Mouse (Mus musculus) cerebellum, postnatal 14 days (tissue): ENCODE results near the gene Tsfm.

Experiments
- DNase-seq, 2 experiments: peaks; one replicate each; pipeline ENCODE4 v3.0.0; 2021; ENCODE audit warnings: mixed read lengths in 2 of 2

The Tsfm gene

DNA sequence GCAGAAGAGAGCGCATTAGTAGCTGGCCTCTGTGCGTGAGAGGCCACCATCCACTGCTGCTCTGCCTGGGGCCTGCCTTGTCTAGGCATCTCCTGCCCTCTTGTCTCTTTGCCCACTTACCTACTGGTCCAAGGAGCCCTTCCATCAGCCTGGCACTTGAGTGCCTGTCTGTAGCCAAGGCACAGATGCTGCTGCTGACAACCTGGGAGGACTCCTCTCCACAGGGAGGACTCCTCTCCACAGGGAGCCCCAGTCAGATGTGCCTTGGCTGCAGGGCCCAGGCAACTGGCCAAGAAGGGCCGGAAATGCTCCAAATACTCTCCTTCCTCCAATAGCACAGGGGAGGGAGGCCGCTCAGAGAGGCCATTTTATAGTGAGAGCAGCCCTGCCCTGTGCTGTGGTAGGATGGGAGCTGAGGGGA is 44.1 kb downstream of the Tsfm start:
- DNase-seq = peak; percentile 96 to 97

DNA sequence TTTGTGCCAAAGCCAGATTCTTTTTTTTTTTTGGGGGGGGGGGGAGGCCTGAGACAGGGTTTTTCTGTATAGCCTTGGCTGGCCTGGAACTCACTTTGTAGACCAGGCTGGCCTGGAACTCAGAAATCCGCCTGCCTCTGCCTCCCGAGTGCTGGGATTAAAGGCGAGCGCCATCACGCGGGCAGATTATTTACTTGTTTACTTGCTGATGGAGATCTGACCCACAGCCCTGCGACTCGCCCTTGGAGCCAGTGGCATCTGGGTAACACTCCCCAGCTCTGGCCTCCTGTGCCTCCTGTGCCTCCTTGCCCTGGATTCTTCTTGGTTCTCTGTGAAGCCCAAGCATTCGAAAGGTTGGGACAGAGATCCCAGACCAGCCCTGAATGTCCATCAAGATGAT is 45.1 kb downstream of the Tsfm start:
- DNase-seq = no peak

DNA sequence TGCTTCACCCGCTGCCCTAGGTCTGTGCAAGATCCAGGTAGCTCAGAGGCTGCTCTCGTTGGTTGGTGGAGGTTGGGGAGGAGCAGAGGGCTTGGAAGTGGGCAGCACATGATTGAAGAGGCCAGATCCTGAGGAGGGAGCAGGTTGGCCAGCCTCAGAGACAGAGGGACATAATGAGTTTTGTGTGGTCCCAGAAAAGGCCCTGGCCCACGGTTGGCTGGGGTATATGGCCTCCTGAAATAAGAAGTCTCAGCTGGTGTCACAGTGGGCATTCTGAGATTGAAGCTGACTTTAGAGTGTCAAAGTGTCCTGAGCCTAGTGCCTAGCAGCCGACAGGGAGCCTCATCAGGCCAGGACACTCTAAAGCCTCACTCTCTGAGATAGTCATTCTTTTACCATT is 45.5 kb downstream of the Tsfm start:
- peak in 1 of 2 experiments; percentile 41 for DNase-seq

DNA sequence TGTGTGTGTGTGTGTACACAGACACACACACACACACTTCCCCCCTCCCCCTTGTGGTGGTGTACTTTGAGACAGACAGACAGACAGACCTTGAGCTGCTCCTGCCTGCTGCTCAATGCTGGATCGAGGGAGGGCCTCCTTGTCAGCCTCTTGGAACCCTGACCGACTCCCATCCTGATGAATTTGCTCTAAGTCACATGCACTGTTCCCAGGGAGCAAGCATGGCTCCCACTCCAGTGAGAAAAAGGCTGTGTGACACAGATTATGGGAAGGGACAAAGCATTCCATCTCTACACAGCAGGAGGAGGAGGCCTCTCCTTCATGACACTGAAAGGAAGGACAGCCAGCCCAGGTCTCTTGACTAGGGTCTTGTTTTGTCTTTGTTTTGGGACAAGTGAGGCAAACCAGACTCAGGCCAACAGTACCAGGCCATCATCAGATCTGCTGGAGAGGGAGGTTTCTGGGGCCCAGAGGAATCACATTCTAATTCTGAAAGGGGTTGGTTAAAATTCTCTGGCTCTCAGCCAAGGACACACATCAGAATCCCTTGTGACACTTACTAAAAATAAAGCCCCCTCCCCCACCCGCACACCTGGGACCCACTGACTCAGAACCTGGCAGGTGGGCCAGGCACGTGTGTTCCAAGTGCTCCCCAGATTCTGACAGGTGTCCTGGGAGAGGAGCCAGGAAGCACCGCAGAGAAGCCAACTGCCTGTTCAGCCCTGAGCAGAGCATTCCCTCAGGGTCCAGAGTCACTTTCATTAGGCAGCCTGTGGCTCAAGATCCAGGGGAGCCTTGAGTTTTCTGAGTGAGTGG is 46.2 kb downstream of the Tsfm start:
- DNase-seq = peak; percentile 90 to 91

DNA sequence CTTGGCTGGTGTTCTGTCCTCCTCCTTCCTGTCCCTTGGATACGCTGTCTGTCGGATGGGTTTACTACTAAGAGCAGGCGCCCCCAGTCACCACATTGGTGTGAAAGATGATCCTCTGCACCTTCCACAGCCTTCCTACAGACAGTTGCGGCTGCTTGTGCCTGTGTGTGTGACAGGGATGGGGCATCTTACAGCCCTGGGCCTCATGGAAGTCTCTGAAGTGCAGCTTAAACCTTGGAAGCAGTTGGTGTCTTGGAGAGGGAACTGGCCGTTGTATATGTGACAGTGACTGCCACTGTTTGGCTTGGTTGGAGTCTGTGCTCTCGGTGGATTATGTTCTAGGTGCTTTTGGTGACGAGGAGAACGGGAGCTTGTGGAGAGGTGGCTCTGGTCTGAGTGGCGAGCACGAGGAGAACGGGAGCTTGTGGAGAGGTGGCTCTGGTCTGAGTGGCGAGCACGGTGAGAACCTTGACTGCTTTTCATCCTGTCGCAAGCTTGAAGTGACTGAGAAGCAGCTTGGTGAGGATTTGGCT is 47.4 kb downstream of the Tsfm start:
- DNase-seq = no peak

DNA sequence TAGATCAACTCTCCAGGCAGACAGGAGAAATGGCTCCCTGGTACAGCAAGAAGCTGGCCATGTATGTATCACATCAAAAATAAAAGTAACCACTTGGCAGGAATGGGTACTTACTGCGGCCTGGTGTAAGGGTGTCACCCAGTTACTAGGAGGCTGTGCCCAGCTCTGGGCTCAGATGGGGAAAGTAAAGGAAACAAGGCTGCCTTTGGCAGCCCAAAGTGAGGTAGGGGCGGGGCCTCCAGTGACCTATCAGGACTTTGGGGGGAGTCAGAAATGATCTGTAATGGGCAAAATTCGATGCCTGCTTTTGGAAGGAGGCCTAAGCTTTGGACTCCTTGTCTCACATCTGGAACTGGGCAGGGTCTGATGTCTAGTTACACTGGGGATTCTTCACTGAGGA is 48.9 kb downstream of the Tsfm start:
- no peak for DNase-seq

DNA sequence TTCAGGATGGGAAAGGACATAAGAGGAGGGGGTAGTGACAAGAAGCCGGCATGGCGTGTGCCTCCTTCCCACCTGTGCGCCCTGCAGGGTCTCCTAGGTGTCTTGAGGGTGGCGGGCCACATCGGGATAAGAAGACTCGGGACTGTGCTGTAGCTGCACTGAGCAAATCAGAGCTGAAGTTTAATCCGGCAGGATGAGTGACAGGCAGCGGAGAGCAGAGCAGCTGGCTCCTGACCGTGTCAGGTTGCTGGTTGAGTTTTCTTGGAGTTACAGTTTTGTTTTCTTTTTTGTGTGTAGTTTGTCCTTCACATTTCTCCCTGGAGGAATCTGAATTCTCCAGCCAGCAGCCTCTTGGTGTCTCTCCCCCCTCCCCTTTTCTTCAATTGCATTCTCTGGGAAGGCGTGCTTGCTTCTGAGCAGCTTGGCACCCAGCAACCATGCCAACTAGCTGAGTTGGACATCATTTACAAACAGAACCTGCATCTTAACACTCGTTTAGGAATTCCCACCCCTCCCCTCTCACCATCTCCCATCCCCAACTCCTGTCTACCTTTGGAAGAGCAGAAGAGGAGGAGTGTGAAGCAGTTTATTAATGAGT is 49.6 kb downstream of the Tsfm start:
- no peak for DNase-seq

DNA sequence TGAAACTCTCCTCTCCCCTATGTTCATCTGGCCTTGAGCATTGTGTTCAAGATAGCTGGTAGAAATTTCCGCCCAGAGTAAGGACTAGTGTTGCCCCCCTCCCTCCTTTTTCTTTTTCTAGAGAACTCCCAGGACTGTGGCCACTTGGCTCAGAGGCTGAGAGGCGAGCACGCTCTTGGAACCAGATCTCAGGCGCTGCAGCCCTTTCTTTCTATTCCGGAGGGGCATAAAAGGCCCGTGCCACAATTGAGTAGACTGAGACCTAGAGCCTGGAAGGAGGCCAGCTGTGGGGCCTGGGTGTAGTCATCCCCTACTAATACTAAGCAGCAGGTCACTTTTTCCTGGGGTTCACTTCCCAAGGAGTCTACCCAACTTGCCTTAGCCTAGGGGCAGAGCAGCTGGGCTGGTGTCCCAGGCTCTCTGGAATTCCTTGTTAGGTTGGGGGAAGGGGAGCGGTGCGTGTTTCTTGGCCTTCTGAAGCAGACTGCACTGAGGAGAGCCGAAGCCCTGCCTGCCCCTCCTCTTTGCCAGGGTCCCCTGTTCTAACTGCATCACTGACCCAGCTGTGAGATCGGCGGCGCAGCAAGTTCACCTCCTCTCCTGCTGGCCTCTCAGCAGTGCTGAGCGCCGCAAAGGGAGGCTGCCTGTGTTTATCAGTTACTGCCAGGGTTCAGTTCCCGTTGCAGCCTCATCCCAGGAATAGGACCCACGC is 50.3 kb downstream of the Tsfm start:
- DNase-seq = peak; percentile 69 to 74

DNA sequence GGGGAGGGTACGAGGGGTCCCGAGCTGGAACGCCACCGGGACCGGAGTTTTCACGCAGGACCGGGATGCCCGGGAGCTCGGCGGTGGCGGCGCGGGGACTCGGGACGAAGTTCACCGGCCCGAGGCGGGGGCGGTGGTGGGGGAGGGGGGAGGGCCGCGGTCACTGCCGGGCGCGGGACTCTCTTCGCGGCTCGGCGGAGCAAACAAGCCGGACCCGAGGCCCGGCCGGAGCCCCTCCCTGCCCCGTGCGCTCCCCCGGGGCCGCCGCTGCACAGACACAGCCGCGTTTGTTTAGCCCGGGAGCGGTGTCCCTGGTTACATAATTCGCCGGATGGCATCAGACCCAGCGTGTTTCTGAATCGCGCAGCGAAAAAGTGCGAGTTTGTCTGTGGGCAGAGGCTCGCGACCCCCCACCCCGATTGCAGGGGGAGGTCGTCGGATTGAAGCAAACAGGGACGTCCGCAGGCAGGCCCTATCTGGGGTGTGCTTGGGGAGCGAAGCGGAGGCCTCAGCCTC is 50.9 kb downstream of the Tsfm start:
- DNase-seq = peak; percentile 67 to 70

DNA sequence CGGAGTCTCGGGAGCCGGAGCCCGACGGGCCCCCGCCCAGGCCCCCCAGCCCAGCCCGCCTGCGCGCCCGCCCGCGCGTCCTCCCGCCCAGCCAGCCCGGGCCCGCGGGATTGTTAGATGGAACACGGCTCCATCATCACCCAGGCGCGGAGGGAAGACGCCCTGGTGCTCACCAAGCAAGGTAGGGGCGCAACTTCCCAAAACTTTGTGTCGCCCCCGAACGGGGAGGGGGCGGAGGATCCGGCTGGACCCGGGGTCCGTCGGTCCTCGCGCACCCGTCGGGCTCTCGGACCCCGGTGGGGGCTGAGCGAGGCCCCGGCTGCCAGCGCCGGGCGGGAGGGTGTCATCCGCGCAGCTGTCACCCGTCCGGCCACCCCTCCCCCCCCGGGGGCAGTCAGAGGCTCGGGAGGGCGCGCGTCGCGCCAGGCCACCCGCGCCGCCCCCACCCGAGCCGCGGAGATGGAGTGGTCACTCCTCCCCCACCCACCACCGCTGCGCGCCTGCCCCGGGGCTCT is 51.5 kb downstream of the Tsfm start:
- peak; percentile 78 to 82 for DNase-seq

DNA sequence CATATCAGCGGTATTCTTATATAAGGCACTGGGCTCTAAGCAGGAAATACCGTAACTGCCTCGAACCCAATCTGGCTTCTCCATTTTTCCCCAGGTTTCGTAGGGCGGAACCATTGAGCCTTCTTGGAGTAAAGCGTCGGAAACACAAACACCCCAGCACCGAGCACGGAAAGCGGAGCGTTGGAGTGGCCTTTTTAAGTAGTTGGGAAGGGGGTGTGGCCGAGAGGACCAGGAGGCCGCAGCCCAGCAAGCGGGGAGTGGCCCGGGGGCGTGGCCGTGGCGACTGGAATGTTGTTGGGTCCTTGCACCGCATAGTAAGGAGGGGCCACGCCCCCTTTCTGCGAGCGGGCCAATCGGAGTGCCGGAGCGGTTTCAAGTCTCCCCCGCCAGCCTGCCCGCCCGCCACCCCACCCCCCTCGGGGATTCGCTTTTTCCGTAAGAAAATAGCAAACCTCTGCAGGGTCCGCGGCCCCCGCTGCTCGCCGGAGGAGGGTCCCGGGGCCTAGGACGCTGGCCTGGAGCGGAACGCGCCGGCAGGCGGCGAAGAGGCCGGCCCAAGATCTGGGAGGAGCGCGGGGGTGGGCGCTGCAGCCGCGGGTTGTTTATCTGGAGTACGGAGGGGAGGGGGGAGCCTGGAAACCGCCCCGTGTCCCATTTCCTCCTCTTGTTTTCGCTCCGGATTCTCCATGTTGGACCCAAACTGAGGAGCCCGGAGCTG is 52.2 kb downstream of the Tsfm start, which contains the start of gene Ctdsp2:
Gene Ctdsp2 (plus strand): TSS at position 441 of the 718 bp plus-strand sequence.
- peak; percentile 100 for DNase-seq

DNA sequence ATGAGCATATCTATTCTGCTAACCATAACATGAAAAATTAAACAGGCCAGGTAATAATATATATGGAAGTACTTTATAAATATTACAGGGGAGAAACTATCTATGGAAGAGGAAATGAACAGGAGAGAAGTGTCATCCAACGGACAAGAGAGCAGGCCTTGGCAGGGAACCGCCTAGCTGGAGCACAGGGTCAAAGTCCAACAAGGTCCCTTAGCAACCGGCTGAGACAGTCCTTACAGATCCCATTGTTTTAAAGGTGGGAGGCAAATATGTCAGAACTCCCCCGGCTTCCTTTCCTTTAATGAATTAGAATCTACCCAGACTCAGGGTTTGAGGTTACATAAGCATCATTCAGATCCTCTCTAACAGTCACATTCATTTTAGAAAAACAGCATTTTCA is 53.6 kb downstream of the Tsfm start:
- no peak for DNase-seq

DNA sequence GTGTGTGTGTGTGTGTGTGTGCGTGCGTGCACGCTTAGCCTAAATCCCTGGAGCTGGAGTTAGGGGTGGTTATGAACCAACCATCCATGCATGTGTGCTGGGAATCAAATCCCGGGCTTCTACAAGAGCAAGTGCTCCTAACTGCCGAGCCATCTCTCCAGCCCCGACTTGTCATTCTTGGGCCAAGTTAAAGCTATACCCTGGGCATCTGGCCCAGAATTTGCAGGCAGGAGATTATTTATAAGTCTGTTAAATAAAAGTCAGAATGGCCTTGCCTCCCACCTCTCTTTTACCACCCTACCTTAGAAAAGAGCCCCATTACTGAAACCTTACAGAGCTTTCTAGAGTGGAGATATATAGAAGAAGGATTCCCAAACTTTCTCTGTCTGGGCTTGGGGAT is 54.9 kb downstream of the Tsfm start:
- DNase-seq = no peak

DNA sequence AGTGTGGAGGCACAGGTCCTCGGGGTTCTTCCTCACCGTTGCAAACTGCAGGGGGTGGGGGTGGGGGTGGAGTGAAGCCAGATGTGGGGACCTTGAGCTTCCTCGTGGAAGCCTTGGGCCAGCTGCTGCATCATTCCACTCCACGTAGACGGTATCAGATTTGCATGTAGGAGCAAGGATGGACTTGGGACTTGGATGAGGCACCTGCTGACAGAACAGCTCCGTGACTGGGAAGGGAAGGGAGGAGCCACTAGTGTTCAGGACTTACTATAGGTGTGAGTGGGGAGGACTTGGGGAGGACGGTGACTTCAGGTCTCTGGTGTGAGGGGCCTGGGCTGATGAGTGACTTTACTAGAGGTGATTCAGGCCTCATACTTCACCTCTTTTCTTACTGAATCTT is 57.7 kb downstream of the Tsfm start:
- no peak for DNase-seq

DNA sequence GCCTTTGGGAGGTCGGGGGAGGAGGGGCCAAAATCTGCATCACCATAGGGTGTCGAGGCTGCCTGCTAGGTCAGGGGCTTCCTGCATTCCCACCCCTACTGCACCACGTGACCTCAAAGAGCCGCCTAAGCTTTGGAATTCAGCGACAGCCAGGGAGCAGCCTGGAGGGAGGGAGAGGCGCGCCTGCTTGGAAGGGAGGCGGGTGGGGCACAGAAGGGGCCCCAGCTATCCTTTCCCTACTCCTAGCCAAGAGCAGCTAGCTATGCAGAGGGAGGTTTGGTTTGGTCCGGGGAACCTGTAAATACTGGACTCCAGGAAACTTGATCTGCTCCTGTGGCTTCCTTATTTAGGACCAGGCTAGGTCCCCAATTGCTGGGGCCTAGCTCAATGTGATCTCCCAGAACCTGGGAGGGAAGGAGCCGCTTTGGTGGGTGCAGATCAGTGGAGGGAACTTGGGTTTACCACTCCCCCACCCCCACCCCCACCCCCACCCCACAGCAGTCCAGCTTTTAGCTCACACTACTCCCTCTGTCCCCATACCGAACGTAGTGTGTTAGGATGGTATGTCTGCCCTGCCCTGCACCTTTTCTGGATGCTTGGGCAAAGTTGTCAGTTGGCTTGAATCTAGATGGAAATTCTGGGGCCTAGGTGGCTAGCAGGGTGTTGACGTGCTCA is 58.5 kb downstream of the Tsfm start:
- no peak for DNase-seq

DNA sequence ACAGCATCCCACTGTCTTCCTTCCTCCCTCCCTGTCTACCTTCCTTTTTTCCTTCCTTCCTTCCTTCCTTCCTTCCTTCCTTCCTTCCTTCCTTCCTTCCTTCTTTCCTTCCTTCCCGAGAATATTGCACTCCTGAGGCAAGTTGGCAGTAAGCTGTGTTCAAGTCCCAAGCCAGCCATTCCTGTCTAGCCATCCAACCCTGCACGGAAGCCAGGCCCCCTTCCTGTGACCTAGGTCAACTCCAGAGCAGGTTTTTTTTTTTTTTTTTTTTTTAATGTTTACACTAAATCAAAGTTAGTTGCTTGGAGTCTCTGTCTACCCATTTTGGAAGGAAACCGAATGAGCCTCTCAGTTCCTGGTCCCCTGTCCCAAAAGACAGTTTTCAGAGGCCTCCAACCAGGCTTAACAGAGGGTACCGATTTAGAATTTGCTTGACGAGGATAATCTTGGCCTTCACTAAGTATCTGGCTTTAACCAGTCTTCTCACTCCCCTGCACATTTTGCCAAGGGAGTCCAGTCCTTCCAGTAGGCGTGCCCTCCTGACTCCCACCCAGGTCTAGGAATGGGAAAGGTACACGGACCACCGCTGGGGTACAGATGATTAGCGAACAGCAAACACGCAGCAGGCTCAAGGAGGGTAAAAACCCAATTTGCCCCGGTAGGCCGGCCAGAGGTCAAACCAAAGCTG is 59.1 kb downstream of the Tsfm start:
- DNase-seq = no peak

DNA sequence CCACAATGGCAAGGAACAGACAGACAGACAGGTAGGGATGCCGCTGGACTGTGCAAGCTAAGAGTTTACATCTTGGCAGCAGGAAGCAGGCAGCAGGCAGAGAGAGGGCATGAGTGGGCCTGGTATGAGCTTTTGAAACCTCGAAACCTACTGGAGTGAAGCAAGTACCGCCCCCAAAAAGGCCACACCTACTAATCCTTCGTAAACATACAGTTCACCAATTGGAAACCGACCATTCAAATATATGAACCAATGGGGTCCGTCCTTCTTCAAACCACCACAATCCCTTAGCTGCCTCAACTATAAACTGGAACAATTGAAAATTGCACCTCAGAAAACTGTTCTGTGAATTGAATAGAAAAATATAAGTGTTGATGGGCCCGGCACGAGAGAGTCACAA is 66.8 kb downstream of the Tsfm start:
- no peak for DNase-seq

DNA sequence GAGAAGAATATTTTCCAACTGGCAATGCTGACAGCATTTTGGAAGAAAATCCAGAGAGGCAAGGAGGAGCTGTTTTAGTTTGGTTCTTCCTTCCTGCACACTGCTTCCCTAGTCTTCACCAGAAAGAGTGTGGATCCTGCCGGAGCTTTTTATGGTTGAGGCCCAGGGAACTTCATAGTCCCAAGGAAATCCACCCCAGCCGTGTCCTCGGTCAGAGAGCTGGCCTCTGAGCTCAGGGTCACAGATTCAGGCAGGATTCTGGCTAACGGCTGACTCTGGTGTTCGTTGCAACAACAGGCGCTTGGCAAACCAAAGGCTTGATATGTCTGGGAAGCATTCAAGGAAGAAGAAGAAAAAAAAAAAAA is 67.7 kb downstream of the Tsfm start:
- peak; percentile 44 to 48 for DNase-seq

DNA sequence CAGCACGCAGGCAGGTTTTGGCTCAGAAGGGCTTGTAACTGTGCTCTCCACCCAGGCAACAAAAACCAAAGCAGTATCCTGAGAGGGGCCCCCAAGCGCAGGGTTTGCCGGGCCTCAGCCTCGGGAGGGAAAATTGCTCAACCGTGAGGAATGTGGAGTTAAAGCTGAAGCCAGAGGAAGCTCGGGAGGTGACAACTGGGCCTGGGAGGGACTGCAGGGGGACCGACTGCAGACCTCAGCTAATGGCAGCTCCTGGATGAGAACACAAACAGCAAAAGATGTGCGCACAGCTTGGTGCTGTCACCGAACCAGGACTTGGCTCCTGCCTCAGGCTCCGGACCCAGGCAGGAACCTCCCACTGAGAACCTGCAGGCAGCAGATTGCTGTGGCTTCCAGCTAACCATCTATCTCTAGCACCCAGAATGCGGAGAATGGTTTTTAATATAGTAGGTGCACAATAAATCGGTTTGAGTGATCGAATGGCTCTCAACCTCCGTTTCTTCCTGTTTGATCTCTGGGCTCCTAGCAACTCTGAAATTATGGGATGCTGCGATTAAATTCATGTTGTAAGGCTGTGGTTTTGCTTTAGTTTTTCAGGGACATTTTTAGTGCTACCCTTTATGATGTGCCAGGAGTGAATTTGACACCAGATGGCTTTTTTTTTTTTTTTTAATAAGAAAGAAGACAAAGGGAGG is 68.2 kb downstream of the Tsfm start:
- DNase-seq = peak; percentile 84 to 90

DNA sequence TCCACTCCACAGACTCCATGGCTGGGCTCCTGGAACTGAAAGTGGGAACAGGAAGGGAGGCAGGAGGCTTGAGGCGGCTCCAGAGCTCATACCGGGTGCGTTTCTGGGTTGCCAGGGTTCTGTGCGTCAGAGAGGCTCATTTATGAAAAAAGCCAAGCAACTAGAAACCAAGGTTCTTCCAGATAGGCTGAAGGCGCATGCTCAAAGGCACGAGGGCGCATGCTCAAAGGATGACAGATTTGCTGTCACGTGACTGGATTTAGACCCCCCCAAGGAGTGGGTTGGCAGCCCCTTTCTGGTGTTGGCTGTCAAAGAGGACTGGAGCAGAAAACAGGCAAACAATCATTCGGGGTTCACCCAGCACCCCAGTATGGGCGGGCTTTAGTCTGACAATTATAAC is 68.9 kb downstream of the Tsfm start:
- DNase-seq = peak; percentile 95 to 97
